Mouse (Mus musculus) spleen, postnatal 36 days (tissue): ENCODE results near the gene Fos.
"Not testable (repeated sequence)": the region's sequence is repeated elsewhere in the genome, so short reads cannot be mapped to it uniquely, and the experiment has no call there.

Experiments
- DNase-seq, 2 experiments: peaks; one replicate each; pipeline ENCODE4 v3.0.0; 2022; ENCODE audit warnings: low spot score in 2 of 2, mixed read lengths in 1 of 2

Fos gene

GRCm38 (mm10) chr12:85522631-85523388 lies 49.1 kb downstream of the Fos start:
- no peak for DNase-seq

- DNase-seq: no peak
These were observed 49.9 kb downstream of the Fos start for GRCm38 (mm10) chr12:85523421-85524192.

GRCm38 (mm10) chr12:85524193-85524858 lies 50.6 kb downstream of the Fos start:
- DNase-seq: no peak

GRCm38 (mm10) chr12:85524859-85525495 lies 51.3 kb downstream of the Fos start:
- DNase-seq: not testable (repeated sequence)
